Comparison of ENCODE assay signal across 12 mouse cellular contexts in genomic region chr8:106816431-106817170, GRCm38 (mm10). TPM values are rescaled to one million over a fixed set of nuclear protein-coding genes. Genes with fewer than 3 reads are reported as not detected.
A peak's percentile ranks its signal among the peaks of the same experiment; 100 is the strongest.
DNase-seq lines count a peak whose midpoint lies in the region; ATAC-seq lines count a peak whose summit lies in the region.
"Had no signal": no experiment of that assay in that cellular context is flagged by ENCODE, and none has a peak within 500 bp of the region (broad histone marks: within the 10 kb centered on the region; RNA-seq: fewer than 3 reads in every experiment).

No protein-coding gene starts in this region.

- H3K27ac ChIP-seq in heart, embryonic 15.5 days: peak overlapping the region; percentile 13
- 0 out of 2 replicates have a peak overlapping the region, but pooled peaks have one; percentile 42 for H3K27ac ChIP-seq in neural tube, embryonic 15.5 days (replicated peaks)
- peak overlapping the region; percentile 49; the same call in 1 of the 2 replicates for H3K27ac ChIP-seq in stomach, embryonic 15.5 days
- H3K27ac ChIP-seq: limb, embryonic 10.5 days had no signal

- no peak for ATAC-seq in heart, embryonic 15.5 days (replicated peaks; ENCODE audit: insufficient number of reproducible peaks, insufficient read depth, low FRiP score, low read depth)
- no peak for ATAC-seq in neural tube, embryonic 15.5 days (ENCODE audit: low FRiP score)
- ATAC-seq in stomach, embryonic 15.5 days (ENCODE audit: insufficient read depth, low FRiP score, low read depth): no peak

- H3K4me2 ChIP-seq in heart, embryonic 15.5 days: no peak overlapping the region
- H3K4me2 ChIP-seq in neural tube, embryonic 15.5 days: no peak overlapping the region
- no peak overlapping the region for H3K4me2 ChIP-seq in stomach, embryonic 15.5 days

- H3K9ac ChIP-seq in heart, embryonic 15.5 days: no peak overlapping the region
- no peak overlapping the region for H3K9ac ChIP-seq in neural tube, embryonic 15.5 days (replicated peaks)
- no peak overlapping the region for H3K9ac ChIP-seq in stomach, embryonic 15.5 days

- WGBS in heart, embryonic 15.5 days: 62% methylated on average over 9 of the region's 9 CpGs
- 66% methylated on average over 9 of the region's 9 CpGs for WGBS in neural tube, embryonic 15.5 days
- 47% methylated on average over 9 of the region's 9 CpGs for WGBS in stomach, embryonic 15.5 days

- no peaks in the 10 kb centered on the region for H3K27me3 ChIP-seq in heart, embryonic 15.5 days
- H3K27me3 ChIP-seq in neural tube, embryonic 15.5 days (replicated peaks): no peaks in the 10 kb centered on the region
- H3K27me3 ChIP-seq in stomach, embryonic 15.5 days (replicated peaks): no peaks in the 10 kb centered on the region

- H3K36me3 ChIP-seq in heart, embryonic 15.5 days: no peaks in the 10 kb centered on the region
- no peaks in the 10 kb centered on the region for H3K36me3 ChIP-seq in neural tube, embryonic 15.5 days
- H3K36me3 ChIP-seq in stomach, embryonic 15.5 days: peaks cover 3% of the 10 kb centered on the region; the same call in 1 of the 2 replicates

- no peak for DNase-seq in heart, adult 9 months (ENCODE audit: low spot score in 2 of 2)
- DNase-seq in neural tube, embryonic 10.5 days (ENCODE audit: extremely low spot score, low spot score): no peak
- peak; percentile 51 for DNase-seq in kidney, postnatal 10 days
- DNase-seq in testis, postnatal 10 days (ENCODE audit: low spot score): no peak
- DNase-seq in thymus, postnatal 10 days (ENCODE audit: low spot score in 2 of 2): no peak
- DNase-seq: heart, postnatal 10 days; lung, adult 2 months; thymus, adult 18-20 months had no signal

- H3K4me1 ChIP-seq in heart, embryonic 15.5 days (replicated peaks): peaks cover 19% of the 10 kb centered on the region
- peaks cover 15% of the 10 kb centered on the region for H3K4me1 ChIP-seq in neural tube, embryonic 15.5 days
- H3K4me1 ChIP-seq in stomach, embryonic 15.5 days: peaks cover 3% of the 10 kb centered on the region

- no peak overlapping the region for H3K4me3 ChIP-seq in heart, embryonic 15.5 days
- H3K4me3 ChIP-seq in neural tube, embryonic 15.5 days (replicated peaks): no peak overlapping the region
- no peak overlapping the region for H3K4me3 ChIP-seq in stomach, embryonic 15.5 days (replicated peaks)
- H3K4me3 ChIP-seq: limb, embryonic 10.5 days had no signal

- H3K9me3 ChIP-seq in heart, embryonic 15.5 days (replicated peaks): no peaks in the 10 kb centered on the region
- H3K9me3 ChIP-seq in neural tube, embryonic 15.5 days (replicated peaks): no peaks in the 10 kb centered on the region
- H3K9me3 ChIP-seq in stomach, embryonic 15.5 days: no peaks in the 10 kb centered on the region
- H3K9me3 ChIP-seq: limb, embryonic 10.5 days had no signal

RNA-seq across cellular contexts. Expression of gene Has3, which starts 53.4 kb away (rescaled TPM):
- polyA plus RNA-seq in heart, embryonic 15.5 days (2015; fragmentation: Nextera tagmentation; extraction: Ambion mirVana): 0.14 and 0.27 TPM in 2 replicates
- 1.6 and 2.2 TPM in 2 replicates for polyA plus RNA-seq in neural tube, embryonic 15.5 days (2015; fragmentation: Nextera tagmentation; extraction: Ambion mirVana)
- 0.23 and 0.62 TPM in 2 replicates for polyA plus RNA-seq in stomach, embryonic 15.5 days (2015; fragmentation: Nextera tagmentation; extraction: Ambion mirVana)
